Mouse (Mus musculus) megakaryocyte, adult 5-6 weeks (primary cell): ENCODE data around the gene Trp53rka. TPM values are rescaled to one million over a fixed set of nuclear protein-coding genes. Genes with fewer than 3 reads are reported as not detected.

ENCODE experiments used
- total RNA-seq, 2 experiments: library from RNA; stranded (forward) in 1 of 2; stranded (reverse) in 1 of 2; fragments of 153-499, 151-499 nt in 1 of 2; fragments of 221-1000, 200-1000 nt in 1 of 2; gene quantifications; 2 replicates each; pipeline versions ENCODE4 v1.2.3 to v1.2.4; 2015 to 2017

The Trp53rka gene
- total RNA-seq, 2 experiments from 2014 or later = 5.1 to 5.7 TPM

Other genes starting within 250 kb of the Trp53rka start
- 57.2 and 57.5 TPM in 2 replicates for gene Slc35c2, start 205.5 kb downstream of the Trp53rka start, total RNA-seq (2015)
- gene Slc35c2, start 205.5 kb downstream of the Trp53rka start, total RNA-seq (2017) = 52.8 and 71.8 TPM in 2 replicates
- gene Elmo2, start 166.8 kb downstream of the Trp53rka start, total RNA-seq (2015) = 128 and 133 TPM in 2 replicates
- gene Elmo2, start 166.8 kb downstream of the Trp53rka start, total RNA-seq (2017) = 89.7 and 94.8 TPM in 2 replicates
- gene Zfp663, start 124.6 kb downstream of the Trp53rka start, total RNA-seq (2015) = not detected in 2 replicates
- not detected in 2 replicates for gene Zfp663, start 124.6 kb downstream of the Trp53rka start, total RNA-seq (2017)
- gene Zfp334, start 105.1 kb downstream of the Trp53rka start, total RNA-seq (2015) = not detected in 2 replicates
- gene Zfp334, start 105.1 kb downstream of the Trp53rka start, total RNA-seq (2017) = not detected in 2 replicates
- gene Ocstamp, start 92.9 kb downstream of the Trp53rka start, total RNA-seq (2015) = 0.11 TPM in 1 of 2 replicates, not detected in the other
- 0.04 and 0.11 TPM in 2 replicates for gene Ocstamp, start 92.9 kb downstream of the Trp53rka start, total RNA-seq (2017)
- 0.39 and 0.42 TPM in 2 replicates for gene Slc13a3, start 20.1 kb downstream of the Trp53rka start, total RNA-seq (2015)
- 0.37 TPM in 1 of 2 replicates, not detected in the other for gene Slc13a3, start 20.1 kb downstream of the Trp53rka start, total RNA-seq (2017)
- 0.05 TPM in 1 of 2 replicates, not detected in the other for gene Slc2a10, start 10.5 kb upstream of the Trp53rka start, total RNA-seq (2015)
- not detected in 2 replicates for gene Slc2a10, start 10.5 kb upstream of the Trp53rka start, total RNA-seq (2017)
- 1.1 and 2.3 TPM in 2 replicates for gene Eya2, start 101.7 kb upstream of the Trp53rka start, total RNA-seq (2015)
- 0.55 and 1.3 TPM in 2 replicates for gene Eya2, start 101.7 kb upstream of the Trp53rka start, total RNA-seq (2017)